Mouse (Mus musculus): ENCODE results near the gene Trim24. TPM values are rescaled to one million over a fixed set of nuclear protein-coding genes. Genes with fewer than 3 reads are reported as not detected.

Trim24 gene
- polyA plus RNA-seq, 2 experiments: 4.9 to 8.3 TPM

- no peaks in the 10 kb centered on the region for H3K27me3 ChIP-seq (ENCODE audit: control insufficient read depth, insufficient read depth, low read length)
- no peaks in the 10 kb centered on the region for H3K4me1 ChIP-seq (replicated peaks; ENCODE audit: control insufficient read depth in 2 of 2, insufficient read depth in 2 of 2, low read length in 1 of 2)
- no peak for TF ChIP-seq EP300 (IDR thresholded peaks at IDR 0.05; ENCODE audit: low read depth)
- TF ChIP-seq CTCF (IDR thresholded peaks at IDR 0.05; ENCODE audit: low read depth): no peak
- no peak overlapping the region for H3K4me3 ChIP-seq (ENCODE audit: insufficient read depth in 1 of 2, low read depth in 2 of 2, low read length in 2 of 2)
- H3K9ac ChIP-seq (replicated peaks): no peak overlapping the region
- H3K27ac ChIP-seq: no peak overlapping the region
- no peaks in the 10 kb centered on the region for H3K9me3 ChIP-seq (ENCODE audit: control insufficient read depth, low read length)
- no peak overlapping the region for H3K4me2 ChIP-seq (ENCODE audit: low read depth)
- H3K36me3 ChIP-seq (replicated peaks; ENCODE audit: control insufficient read depth, insufficient read depth, low read depth): peaks cover 7% of the 10 kb centered on the region
- 76% methylated on average over 6 of the region's 6 CpGs for WGBS (ENCODE audit: insufficient replicate concordance)
- DNase-seq (ENCODE audit: low read depth in 3 of 3, low spot score in 3 of 3) (no peak), ATAC-seq (ENCODE audit: insufficient read depth) (no peak)
These were observed 80.7 kb downstream of the Trim24 start for GRCm38 (mm10) chr6:37951306-37951705.

- Histone ChIP-seq H3K9ac (replicated peaks) (no peak overlapping the region), H3K4me3 (ENCODE audit: insufficient read depth in 1 of 2, low read depth in 2 of 2, low read length in 2 of 2) (no peak overlapping the region), H3K4me1 (replicated peaks; ENCODE audit: control insufficient read depth in 2 of 2, insufficient read depth in 2 of 2, low read length in 1 of 2) (no peaks in the 10 kb centered on the region), H3K27me3 (ENCODE audit: control insufficient read depth, insufficient read depth, low read length) (no peaks in the 10 kb centered on the region), H3K9me3 (ENCODE audit: control insufficient read depth, low read length) (no peaks in the 10 kb centered on the region), H3K36me3 (replicated peaks; ENCODE audit: control insufficient read depth, insufficient read depth, low read depth) (peaks cover 7% of the 10 kb centered on the region; the same call in 1 of the 2 replicates), H3K27ac (no peak overlapping the region), H3K4me2 (ENCODE audit: low read depth) (no peak overlapping the region)
- ATAC-seq (ENCODE audit: insufficient read depth) (no peak), DNase-seq (ENCODE audit: low read depth in 3 of 3, low spot score in 3 of 3) (no peak)
- TF ChIP-seq EP300 (IDR thresholded peaks at IDR 0.05; ENCODE audit: low read depth) (no peak), CTCF (IDR thresholded peaks at IDR 0.05; ENCODE audit: low read depth) (no peak)
- WGBS (ENCODE audit: insufficient replicate concordance): 82% methylated on average over 4 of the region's 4 CpGs
These were observed 96.8 kb downstream of the Trim24 start for GRCm38 (mm10) chr6:37967386-37967785.

DNA sequence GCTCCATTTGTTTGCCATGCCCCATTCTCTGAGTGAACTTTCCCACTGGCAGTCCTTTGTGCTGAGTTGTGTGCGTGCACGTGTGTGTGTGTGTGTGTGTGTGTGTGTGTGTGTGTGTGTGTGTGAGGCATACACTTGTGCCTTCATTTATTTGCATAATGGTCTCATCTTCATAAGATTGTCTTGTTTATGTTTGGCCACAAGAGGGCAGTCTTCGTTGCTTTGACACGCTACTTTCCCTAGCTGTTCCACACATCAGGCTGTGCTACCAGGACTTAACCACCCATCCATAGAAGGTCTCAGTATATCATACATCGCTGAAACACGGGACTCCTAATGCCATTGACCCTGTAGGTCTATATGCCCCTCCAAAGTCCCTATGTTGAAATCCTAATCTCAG is 136.8 kb downstream of the Trim24 start:
- Histone ChIP-seq H3K27me3 (ENCODE audit: control insufficient read depth, insufficient read depth, low read length) (no peaks in the 10 kb centered on the region), H3K36me3 (replicated peaks; ENCODE audit: control insufficient read depth, insufficient read depth, low read depth) (no peaks in the 10 kb centered on the region), H3K4me2 (ENCODE audit: low read depth) (no peak overlapping the region), H3K4me1 (replicated peaks; ENCODE audit: control insufficient read depth in 2 of 2, insufficient read depth in 2 of 2, low read length in 1 of 2) (no peaks in the 10 kb centered on the region), H3K9me3 (ENCODE audit: control insufficient read depth, low read length) (no peaks in the 10 kb centered on the region), H3K9ac (replicated peaks) (no peak overlapping the region), H3K4me3 (ENCODE audit: insufficient read depth in 1 of 2, low read depth in 2 of 2, low read length in 2 of 2) (no peak overlapping the region), H3K27ac (no peak overlapping the region)
- ATAC-seq (ENCODE audit: insufficient read depth): no peak
- 4% methylated on average over 6 of the region's 6 CpGs for WGBS (ENCODE audit: insufficient replicate concordance)
- peak; percentile 81 for TF ChIP-seq CTCF (IDR thresholded peaks at IDR 0.05; ENCODE audit: low read depth)
- TF ChIP-seq EP300 (IDR thresholded peaks at IDR 0.05; ENCODE audit: low read depth): no peak
- peak; percentile 9 to 31 (median 13) for DNase-seq (ENCODE audit: low read depth in 3 of 3, low spot score in 3 of 3)

DNA sequence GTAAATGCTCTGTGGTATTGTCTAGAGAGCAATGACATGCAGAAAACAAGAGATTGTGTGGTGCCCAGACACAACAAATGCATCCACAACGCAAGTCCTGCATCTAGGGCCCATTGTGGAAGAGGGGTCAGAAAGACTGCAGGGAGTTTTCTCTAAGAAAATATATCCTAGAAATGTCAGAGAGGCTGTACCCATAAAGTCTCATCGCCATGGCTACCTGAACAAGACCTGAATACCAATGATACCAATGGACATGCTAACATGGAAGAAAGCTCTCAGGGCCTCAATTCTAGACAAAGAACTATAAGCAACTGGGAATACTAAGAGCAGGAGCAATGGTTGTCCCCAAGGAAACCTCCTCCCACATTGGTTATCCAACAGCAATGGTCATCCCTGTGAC is 142.2 kb downstream of the Trim24 start:
- H3K36me3 ChIP-seq (replicated peaks; ENCODE audit: control insufficient read depth, insufficient read depth, low read depth): no peaks in the 10 kb centered on the region
- no peaks in the 10 kb centered on the region for H3K27me3 ChIP-seq (ENCODE audit: control insufficient read depth, insufficient read depth, low read length)
- TF ChIP-seq EP300 (IDR thresholded peaks at IDR 0.05; ENCODE audit: low read depth): no peak
- no peak for TF ChIP-seq CTCF (IDR thresholded peaks at IDR 0.05; ENCODE audit: low read depth)
- no peak overlapping the region for H3K9ac ChIP-seq (replicated peaks)
- ATAC-seq (ENCODE audit: insufficient read depth) (no peak), DNase-seq (ENCODE audit: low read depth in 3 of 3, low spot score in 3 of 3) (no peak)
- no peak overlapping the region for H3K27ac ChIP-seq
- no peak overlapping the region for H3K4me2 ChIP-seq (ENCODE audit: low read depth)
- WGBS (ENCODE audit: insufficient replicate concordance): 66% methylated on average over 2 of the region's 2 CpGs
- no peak overlapping the region for H3K4me3 ChIP-seq (ENCODE audit: insufficient read depth in 1 of 2, low read depth in 2 of 2, low read length in 2 of 2)
- no peaks in the 10 kb centered on the region for H3K4me1 ChIP-seq (replicated peaks; ENCODE audit: control insufficient read depth in 2 of 2, insufficient read depth in 2 of 2, low read length in 1 of 2)
- no peaks in the 10 kb centered on the region for H3K9me3 ChIP-seq (ENCODE audit: control insufficient read depth, low read length)

Other genes starting within 250 kb of the Trim24 start
- 0.04 TPM in 1 of 2 replicates, not detected in the other for gene Svopl, start 176.2 kb downstream of the Trim24 start, polyA plus RNA-seq (2012; rRNA removed)
- gene Svopl, start 176.2 kb downstream of the Trim24 start, polyA plus RNA-seq (2014; fragmentation: Nextera tagmentation; extraction: Ambion mirVana): not detected in 2 replicates
- gene Tmem213, start 238.4 kb downstream of the Trim24 start, polyA plus RNA-seq (2012; rRNA removed): not detected in 2 replicates
- not detected in 2 replicates for gene Tmem213, start 238.4 kb downstream of the Trim24 start, polyA plus RNA-seq (2014; fragmentation: Nextera tagmentation; extraction: Ambion mirVana)